Mouse (Mus musculus): ENCODE data around the gene Mllt3.

Gene Mllt3

DNA sequence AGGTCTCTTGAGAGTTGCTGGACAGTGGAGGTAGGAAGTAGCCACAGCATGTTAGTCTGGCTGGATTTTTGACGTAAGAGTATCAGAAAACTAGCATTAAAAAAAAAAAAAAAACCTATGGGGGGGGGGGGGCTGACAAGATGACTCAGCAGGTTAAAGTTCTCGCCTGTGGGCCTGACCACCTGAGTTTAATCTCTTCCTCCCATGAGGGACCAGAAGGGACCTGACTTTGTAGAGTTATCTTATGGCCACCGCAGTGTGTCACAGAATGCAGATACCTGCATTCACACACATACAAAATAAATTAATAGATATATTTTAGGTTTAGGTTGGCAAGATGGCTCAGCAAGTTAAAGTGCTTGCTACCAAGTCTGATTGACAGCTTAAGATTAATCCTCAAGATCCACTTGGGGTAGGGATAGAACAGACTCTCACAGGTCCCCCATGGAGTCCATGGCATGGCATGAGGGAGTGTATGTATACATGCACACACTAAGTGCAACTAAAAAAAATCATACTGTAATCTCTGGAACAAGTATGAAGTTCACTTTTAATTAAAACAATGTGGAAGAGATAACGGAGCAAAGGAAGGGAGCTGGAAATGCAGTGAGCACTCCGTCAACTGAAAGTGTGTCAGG, 203.6 kb downstream of the Mllt3 start:
- in situ Hi-C loops (cut with MboI, MseI), result loop anchor here (10.0 kb wide), 1 partner anchor 1475 kb away; no protein-coding TSS in a partner anchor

DNA sequence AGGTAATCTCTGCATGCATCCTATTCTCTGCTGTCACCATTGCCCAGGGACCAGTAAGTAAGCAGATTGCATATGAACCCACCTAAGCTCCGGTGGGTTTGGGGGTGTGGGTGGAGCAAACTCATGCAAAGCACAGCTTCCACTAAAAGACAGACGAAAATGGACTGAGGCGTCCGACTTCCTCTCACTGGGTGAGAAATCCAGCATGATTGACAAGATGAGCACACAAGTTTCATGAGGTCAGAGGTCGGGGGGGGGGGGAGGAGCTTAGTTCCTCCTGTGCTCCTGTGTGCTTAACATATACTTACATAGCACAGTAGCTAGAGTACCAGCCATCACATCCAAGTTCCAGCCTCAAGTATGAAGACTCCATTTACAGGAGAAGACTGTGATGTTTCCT, 206.8 kb downstream of the Mllt3 start:
- in situ Hi-C loops (cut with MboI, MseI), result loop anchor here (10.0 kb wide), 1 partner anchor 1478 kb away; no protein-coding TSS in a partner anchor

DNA sequence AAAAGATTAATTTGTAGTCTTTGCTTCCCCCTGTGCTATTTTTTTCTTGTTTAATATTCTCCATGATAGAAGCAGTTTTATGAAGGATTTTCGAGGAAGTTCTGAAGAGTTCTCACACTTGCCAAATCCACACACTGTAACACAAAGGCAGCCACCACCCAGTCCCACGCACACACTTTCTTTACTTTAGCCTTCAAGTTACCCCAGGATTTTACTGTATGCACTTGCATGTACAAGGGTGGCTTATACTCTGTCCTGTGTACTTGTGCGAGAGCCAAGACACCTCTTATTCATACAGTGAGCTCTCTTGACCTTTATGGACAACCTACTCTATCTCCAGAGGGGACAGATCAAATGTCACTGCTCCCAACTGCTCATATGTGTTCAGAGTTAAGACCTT, 209.5 kb downstream of the Mllt3 start:
- in situ Hi-C loops (cut with MboI, MseI), result loop anchor here (10.0 kb wide), 1 partner anchor 1481 kb away; no protein-coding TSS in a partner anchor

DNA sequence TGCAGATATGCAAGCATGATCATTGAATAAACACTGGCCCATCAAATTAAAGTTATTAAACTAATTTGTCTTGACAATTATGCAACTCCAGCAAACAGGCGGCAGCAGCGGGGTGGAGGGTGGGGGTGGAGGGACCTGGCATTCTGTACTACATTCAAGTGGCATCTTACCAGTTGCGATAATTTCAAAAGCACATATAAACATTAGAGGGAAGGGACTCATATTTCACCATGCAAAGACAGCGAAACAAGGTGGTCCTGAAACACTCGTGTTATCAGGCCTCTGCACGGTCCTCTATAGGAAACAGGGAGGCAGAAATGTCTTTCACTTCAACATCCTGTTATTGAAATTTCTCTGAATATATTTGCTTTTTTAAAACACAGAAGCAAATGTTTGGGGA, 210.0 kb downstream of the Mllt3 start:
- in situ Hi-C loops (cut with MboI, MseI), result loop anchor here (10.0 kb wide), 1 partner anchor 1482 kb away; no protein-coding TSS in a partner anchor

DNA sequence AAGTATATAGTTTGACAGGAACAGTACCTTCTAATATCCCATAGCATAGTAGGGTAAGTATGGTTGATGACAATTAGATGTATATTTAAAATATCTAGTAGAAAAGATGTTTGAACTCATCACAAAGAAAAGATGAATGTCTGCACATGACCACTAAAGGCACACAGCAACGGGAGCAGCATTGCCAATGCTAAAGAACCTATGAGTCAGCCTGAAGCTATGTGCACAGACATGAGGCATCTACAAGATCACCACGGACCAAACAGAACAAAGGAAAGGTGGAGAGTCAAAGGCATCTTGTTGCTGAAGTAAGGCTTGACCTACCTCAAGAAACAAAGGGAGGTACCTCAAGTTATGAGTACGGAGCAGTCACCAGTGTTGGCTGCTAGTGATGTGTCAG, 212.3 kb downstream of the Mllt3 start:
- in situ Hi-C loops (cut with MboI, MseI), result loop anchor here (10.0 kb wide), 1 partner anchor 1484 kb away; no protein-coding TSS in a partner anchor

DNA sequence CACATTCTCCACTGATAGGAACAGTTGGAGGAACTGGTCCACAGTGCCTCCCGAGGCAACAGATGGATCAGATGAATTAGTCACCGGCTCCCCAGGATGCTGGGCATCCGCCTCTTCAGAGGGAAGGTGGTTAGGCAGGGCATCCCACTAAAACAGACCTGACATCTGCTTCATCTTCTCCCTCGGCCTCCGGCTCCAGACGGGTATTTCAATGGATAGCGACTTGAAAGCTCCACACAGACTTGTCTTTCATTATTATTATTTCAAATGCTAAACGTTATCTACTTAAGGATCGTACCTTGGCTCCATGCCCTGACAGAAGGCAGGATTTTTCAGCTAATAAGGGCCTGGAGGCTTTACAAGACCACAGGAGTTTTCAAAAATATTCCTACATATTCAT, 214.0 kb downstream of the Mllt3 start:
- in situ Hi-C loops (cut with MboI, MseI), result no loop called here

DNA sequence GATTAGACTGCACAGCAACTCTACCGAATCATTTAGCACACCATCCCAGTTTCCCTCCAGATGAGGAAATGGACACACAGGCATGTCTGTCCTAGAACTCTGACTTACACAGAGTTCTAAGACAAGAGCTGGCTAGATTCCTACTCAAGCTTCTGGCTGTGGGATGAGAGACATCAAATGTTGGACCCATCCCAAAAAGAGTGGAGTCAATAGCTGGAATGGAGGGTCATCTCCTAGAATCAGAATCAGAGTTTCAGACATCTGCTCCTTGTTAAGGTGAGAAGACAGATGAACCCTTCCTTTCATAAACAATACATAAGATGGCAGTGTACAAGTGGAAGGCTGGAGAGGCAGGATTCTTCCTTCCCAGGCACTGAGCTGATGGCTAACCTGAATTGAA, 214.9 kb downstream of the Mllt3 start:
- in situ Hi-C loops (cut with MboI, MseI), result no loop called here

DNA sequence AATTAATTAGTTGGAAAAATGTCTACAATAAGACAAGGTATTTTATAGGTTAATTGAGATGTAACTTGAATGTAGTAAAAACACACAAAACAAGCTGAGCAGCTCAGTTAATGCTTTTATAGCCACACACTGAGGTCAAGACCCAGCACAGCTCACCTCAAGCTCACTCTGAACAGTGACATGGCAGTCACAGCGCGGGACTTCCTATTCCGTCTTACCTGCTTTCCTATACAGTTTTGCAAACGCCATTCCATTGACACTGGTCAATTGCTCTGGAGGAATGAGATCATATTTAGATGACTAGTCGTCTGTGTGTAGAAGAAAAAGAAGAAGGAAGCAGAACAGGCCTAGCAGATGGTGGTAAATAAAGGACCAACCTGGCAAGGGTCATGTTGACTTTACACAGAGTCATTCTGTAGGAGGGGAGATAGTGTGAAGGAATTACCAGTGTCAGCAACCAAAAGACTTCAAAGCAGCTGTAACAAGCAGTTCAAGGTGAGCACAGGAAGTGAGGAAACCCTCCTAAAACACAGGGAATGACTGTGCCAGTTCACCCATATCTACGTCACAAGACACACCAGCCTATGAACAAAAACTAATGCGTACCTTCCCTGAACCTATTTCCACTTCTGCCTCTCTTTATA, 217.6 kb downstream of the Mllt3 start:
- in situ Hi-C loops (cut with MboI, MseI), result no loop called here

DNA sequence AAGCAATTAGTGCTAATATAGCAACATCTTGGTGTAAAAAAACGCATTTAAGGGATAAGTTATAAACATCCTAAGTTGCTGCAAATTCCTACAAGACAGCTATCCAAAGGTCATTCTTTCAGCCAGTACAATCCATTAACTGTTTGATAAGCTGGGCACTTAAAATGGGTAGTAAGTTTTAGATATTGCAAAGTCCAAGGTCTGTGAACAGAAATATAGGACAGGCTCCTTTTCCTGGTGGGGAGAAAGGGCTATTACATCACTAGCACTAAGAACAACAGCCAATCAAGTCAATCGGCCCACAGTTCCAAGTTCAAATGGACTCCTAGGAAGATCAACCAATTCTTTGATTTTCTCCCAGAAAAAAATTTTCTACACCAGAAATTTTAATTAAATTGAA, 221.3 kb downstream of the Mllt3 start:
- in situ Hi-C loops (cut with MboI, MseI), result no loop called here

DNA sequence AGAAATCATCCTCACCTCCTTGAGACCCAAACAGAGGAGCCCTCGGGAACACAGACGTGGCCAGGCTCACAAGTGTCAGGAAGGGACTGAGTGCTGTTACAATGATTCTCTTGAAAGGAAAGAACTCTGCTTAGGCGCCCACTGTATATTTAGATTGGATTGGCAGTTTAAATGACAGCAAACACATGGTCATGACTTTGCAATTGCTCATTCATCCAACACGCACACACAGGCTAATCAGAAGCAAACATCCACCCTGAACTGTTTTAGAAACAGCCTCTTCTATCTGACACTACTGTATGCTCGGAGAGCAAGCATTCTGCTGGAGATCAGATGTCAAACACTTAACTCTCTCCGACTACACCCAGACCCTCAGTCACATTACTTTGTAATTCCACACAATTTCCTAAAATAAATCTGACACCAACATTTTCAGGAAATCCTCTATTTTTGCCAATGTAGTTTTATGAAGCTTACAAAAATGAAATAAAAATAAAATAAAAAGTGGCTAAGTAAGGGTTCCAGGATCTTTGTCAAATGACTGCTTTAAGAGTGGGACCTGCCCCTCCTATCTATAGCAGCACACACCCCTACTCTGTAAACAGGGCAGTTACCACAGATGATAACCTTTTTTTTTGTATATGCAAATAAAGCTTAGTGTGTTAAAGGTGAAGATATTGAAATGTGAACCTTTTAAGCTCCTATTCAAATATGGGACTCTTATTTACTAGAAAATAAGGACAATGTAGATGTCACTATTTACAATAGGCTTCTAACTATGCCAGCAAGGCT, 226.8 kb downstream of the Mllt3 start:
- in situ Hi-C loops (cut with MboI, MseI), result no loop called here

DNA sequence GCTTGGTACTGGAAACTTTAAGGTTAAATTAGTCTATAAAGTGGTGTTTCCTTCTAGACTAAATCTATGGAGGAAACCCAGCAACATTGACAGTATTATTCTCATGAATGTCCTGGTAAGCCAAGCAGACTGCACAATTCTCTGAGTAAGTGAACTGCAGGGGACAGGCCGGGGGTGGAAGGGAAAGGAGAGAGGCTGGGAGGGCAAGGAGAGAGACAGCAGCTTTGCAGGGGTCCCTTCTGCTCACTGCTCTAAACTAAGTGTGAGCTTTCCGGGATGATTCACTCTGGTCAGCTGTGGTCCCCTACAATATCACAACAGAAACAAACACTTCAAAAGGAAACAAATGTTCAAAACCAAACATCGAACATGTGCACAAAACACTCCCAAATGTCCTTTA, 228.6 kb downstream of the Mllt3 start:
- in situ Hi-C loops (cut with MboI, MseI), result no loop called here

DNA sequence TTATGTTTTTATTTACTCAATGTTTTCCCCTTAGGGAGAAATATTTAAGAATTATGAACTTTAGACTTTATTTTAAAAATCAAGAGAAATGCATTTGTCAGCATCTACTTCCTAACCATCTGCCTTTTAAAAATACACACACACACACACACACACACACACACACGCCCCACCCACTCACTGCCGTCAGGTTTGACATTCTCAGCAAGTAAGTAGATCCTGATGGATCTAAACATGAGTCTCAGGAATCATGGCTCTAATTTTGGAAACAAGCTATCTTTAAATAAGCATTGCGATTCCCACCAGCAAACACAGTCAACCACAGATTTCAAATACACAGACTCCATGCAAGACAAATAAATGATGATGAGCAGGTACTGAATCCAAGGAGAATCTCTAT, 229.9 kb downstream of the Mllt3 start:
- in situ Hi-C loops (cut with MboI, MseI), result no loop called here

DNA sequence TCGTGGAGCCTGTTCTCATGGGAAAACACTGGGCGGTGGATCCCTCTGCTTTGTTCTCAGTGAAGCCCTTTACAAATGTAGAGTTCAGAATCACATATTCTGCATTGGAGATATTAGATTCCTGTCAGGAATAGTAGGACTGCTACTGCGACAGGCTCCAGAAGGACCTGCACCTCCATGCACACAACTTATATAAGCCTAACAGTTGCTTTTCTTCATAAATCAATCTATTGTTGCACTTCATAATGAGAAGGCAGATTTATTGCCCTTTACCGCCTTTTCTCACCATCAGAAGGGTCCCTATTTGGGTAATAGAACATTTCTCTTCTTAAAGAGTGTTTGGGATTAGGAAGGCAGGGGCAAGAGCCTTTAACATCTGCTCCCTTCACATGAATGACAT, 231.0 kb downstream of the Mllt3 start:
- in situ Hi-C loops (cut with MboI, MseI), result no loop called here

DNA sequence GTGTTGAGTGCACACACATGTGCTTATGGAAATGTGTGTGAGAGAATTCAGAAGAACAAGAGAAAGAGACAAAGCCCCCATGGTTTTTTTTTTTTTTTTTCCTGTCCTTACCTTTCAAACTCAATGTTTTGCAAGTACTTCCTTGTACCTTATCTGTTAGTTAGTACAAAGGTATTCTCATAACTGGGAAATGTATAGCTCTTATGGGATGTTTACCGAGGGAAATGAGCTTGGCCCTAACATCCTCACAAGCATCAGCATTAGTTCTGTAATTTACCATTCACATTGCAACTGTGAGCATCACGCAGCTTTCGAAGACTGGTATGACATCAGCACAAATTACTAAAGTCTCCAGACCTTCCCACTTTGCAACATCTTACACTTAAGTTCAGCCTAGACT, 231.8 kb downstream of the Mllt3 start:
- in situ Hi-C loops (cut with MboI, MseI), result no loop called here

DNA sequence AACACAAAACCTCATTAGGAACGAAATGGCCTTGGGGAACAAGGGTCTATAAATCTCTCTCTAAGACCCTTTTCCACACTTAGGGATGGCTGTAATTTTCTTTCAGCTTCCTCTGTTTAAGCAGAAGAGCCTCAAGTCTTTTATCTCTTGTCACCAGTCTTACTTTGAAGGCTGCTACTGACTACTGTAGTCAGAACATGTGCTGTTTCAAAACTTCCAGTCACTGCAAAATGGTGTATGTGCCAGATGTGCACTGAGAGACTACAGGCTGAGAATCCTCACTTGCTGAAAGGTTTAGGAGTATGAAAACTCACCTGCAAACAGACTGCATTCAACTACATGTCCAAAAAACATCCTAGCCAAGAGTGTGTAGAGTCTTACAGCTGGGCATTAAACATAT, 232.9 kb downstream of the Mllt3 start:
- in situ Hi-C loops (cut with MboI, MseI), result no loop called here

DNA sequence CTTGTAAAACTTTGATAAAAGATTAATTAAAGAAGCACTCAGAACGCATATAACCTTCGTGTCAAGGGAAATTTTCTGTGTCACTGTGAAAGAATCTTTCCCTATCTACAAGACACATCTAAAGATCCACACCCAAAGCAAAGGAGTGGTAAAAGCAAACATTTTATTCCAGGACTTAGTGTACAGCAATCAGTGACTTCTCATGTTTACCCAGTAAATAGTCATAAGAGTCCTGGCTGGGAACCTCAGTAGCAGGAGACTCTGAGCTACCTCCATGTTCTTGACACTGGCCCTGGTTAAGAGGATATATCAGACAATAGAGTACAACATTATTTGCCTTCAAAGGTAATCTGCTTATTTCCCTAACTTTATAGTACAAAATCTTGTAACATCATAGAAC, 233.7 kb downstream of the Mllt3 start:
- in situ Hi-C loops (cut with MboI, MseI), result loop anchor here (5.0 to 25.0 kb wide), 2 partner anchors 213 to 738 kb away; no protein-coding TSS in a partner anchor

DNA sequence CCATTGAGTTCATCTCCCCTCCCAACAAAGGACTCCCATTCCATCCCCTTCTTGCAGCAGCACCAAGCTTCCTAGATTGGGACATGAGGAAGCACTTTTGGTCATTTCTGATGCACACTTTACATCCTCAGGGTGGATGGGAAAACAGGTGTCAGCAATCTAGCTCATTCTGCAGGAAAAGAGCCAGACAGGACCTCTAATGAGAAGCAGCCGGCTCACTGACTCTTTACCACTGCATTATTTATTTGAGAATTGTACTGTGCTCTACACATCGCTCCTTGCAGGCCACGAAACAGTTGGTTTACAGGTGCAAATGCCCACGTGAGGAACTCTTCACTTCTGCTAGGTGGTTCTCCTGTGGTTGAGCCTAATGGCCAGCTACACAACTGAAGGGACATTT, 237.9 kb downstream of the Mllt3 start:
- in situ Hi-C loops (cut with MboI, MseI), result loop anchor here (5.0 to 25.0 kb wide), 2 partner anchors 217 to 742 kb away; no protein-coding TSS in a partner anchor

DNA sequence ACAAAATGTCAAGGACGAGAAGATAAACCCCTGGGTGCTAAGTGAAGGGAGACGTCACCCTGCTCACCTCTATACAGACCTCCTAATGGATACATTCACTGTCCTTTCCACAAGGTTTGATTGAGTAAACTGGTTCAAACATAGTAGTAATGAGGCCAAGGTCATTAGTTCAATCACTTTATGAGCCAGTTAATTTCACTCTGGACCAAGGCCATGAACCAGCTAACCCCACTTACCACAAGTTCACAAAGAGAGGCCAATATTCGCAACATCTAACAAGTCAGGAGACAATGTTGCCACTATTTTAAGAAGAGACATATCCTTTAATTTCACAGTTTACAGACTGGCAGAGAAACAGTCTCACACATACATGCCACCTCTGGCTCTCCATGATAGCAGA, 238.9 kb downstream of the Mllt3 start:
- in situ Hi-C loops (cut with MboI, MseI), result loop anchor here (25.0 kb wide), 1 partner anchor 743 kb away; no protein-coding TSS in a partner anchor

DNA sequence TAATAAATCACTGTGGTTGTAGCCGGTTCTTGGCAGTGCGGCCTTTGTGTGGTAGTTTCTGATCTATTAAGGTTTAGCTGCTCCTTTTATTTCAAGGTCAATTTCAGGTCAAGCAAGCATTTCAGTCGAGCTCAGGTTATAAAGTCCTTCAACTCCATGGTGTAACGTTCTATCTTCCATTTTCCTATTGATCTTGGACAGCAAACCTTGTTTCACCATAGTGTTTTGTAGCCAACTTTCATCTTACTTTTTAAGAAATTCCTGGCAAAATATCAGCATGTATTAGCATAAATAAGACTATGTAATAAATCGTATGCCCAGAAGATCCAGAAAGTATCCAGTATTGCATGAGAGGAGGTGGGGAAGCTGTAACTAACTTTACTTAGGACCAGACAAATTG, 240.7 kb downstream of the Mllt3 start:
- in situ Hi-C loops (cut with MboI, MseI), result loop anchor here (25.0 kb wide), 1 partner anchor 745 kb away; no protein-coding TSS in a partner anchor

DNA sequence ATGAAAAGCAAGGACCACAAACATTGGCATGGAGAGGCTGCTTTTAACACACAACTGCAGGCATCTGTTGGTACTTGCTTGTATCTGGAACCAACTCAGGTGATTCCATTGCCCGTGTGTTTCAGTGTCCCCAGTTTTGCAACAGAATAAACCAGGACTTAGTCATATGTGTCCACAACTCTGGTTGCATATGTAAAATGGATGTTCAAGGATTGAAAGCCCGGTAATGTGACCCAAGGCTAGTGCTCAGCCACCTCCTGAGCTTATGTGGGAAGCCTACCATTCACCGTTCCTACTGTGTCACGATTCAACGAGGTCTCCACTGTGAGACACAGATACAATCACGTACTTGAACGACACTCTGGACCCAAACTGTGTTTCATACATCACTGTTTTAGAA, 243.7 kb downstream of the Mllt3 start:
- in situ Hi-C loops (cut with MboI, MseI), result loop anchor here (5.0 to 25.0 kb wide), 2 partner anchors 558 to 748 kb away; no protein-coding TSS in a partner anchor

DNA sequence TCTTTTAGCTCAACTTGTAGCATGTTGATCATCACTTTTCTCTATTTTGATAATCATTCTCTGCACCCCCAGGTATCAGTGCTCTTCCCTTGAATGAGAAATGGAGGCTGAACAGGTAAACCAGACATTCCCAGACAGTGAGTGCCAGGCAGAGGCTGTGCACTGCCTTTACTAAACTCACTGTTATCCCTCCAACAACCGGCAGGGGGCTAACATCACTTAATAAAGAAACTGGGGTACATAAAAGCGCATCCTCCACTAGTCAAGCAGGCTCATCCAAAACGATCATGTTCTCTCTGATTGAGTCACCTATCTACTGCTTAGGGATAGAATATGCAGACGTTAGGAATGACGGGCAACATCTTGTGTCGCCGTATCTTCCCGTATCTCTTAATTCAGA, 244.5 kb downstream of the Mllt3 start:
- in situ Hi-C loops (cut with MboI, MseI), result loop anchor here (5.0 to 25.0 kb wide), 2 partner anchors 559 to 749 kb away; no protein-coding TSS in a partner anchor

Measured in regulatory T cell (primary cell).